Comparison of ENCODE assay signal across 25 mouse cellular contexts in the genomic region with DNA sequence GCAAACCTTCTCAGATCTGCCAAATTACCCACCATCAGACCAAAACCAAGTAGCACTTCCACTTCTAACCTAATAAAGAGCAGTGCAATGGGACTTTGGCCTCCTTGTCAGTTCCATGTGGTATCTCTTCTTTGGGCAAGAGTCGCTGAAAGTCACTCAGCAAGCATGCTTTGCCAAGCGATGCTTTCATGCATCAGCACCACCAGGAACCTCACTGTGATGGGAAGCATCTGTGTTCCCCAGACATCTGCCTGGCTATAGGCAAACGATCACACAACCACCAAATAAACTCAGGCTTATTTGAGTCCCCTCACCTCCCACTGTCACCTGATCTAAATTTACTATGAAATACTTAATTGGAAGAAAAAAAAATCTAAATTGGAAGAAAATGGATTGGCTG.
"Had no signal": no experiment of that assay in that cellular context is flagged by ENCODE, and none has a peak within 500 bp of the region (broad histone marks: within the 10 kb centered on the region; RNA-seq: fewer than 3 reads in every experiment).

No protein-coding gene starts in this region.

- H3K36me3 ChIP-seq: hindbrain, embryonic 10.5 days; hindbrain, embryonic 12.5 days; intestine, embryonic 15.5 days; limb, embryonic 12.5 days; liver, embryonic 13.5 days; liver, embryonic 15.5 days had no signal

- H3K4me3 ChIP-seq: gastrocnemius, adult 2 months; heart, embryonic 13.5 days; heart, embryonic 15.5 days; hindbrain, embryonic 10.5 days; hindbrain, embryonic 12.5 days; intestine, embryonic 15.5 days; layer of hippocampus, adult 2 months; limb, embryonic 10.5 days; limb, embryonic 12.5 days; liver, embryonic 13.5 days; liver, embryonic 15.5 days had no signal

- H3K27me3 ChIP-seq: heart, embryonic 13.5 days; heart, embryonic 15.5 days; hindbrain, embryonic 12.5 days; intestine, embryonic 15.5 days; limb, embryonic 12.5 days; liver, embryonic 13.5 days; liver, embryonic 15.5 days had no signal

- DNase-seq: gastrocnemius, adult 2 months; gastrocnemius, postnatal 10 days; gastrocnemius, postnatal 25 days; heart, postnatal 4 days; kidney, adult 18-20 months; kidney, adult 8-10 months; kidney, postnatal 10 days; kidney, postnatal 25 days; kidney, postnatal 4 days; liver; liver, embryonic 13.5 days; liver, postnatal 0 days had no signal

- H3K4me2 ChIP-seq: heart, embryonic 11.5 days; heart, embryonic 13.5 days; heart, embryonic 15.5 days; hindbrain, embryonic 12.5 days; hindbrain, embryonic 14.5 days; intestine, embryonic 15.5 days; limb, embryonic 12.5 days; liver, embryonic 13.5 days; liver, embryonic 15.5 days had no signal

- H3K9ac ChIP-seq: heart, embryonic 13.5 days; heart, embryonic 15.5 days; hindbrain, embryonic 12.5 days; hindbrain, embryonic 14.5 days; intestine, embryonic 15.5 days; limb, embryonic 12.5 days; liver, embryonic 13.5 days; liver, embryonic 15.5 days; liver, postnatal 0 days had no signal

- H3K9me3 ChIP-seq: heart, embryonic 13.5 days; heart, embryonic 15.5 days; hindbrain, embryonic 10.5 days; hindbrain, embryonic 12.5 days; intestine, embryonic 15.5 days; limb, embryonic 10.5 days; limb, embryonic 12.5 days; liver, embryonic 13.5 days; liver, embryonic 15.5 days had no signal

- H3K27ac ChIP-seq: heart, embryonic 13.5 days; heart, embryonic 15.5 days; hindbrain, embryonic 10.5 days; hindbrain, embryonic 12.5 days; hindbrain, embryonic 14.5 days; intestine, embryonic 15.5 days; layer of hippocampus, adult 2 months; limb, embryonic 10.5 days; limb, embryonic 12.5 days; liver, embryonic 13.5 days; liver, embryonic 15.5 days had no signal

- ATAC-seq: inflammation-experienced regulatory T-cells, adult 6 months; intestine, embryonic 15.5 days; intestine, postnatal 0 days; liver, postnatal 0 days had no signal
